ENCODE assay signal across 10 mouse cellular contexts in the genomic region with DNA sequence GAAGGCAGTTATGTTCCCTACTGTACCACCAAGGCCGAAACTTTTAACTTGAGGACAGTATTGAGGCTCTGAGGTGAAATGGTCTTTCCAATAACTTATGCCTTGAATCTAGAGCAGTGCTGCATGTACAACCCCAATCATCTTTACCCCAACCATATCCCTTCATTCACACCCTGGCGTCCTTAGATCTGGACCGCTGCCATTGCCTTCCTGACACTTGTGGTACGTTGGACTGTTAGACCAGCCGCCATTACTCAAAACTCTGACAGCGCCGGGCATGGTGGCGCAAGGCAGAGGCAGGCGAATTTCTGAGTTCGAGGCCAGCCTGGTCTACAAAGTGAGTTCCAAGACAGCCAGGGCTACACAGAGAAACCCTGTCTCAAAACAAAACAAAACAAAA.
DNase-seq lines count a peak whose midpoint lies in the region; ATAC-seq lines count a peak whose summit lies in the region.
"Had no signal": no experiment of that assay in that cellular context is flagged by ENCODE, and none has a peak within 500 bp of the region (broad histone marks: within the 10 kb centered on the region; RNA-seq: fewer than 3 reads in every experiment).

No protein-coding gene starts in this region.

- no peak for ATAC-seq in intestine, embryonic 15.5 days
- ATAC-seq in intestine, embryonic 16.5 days, result no peak
- no peak for ATAC-seq in hindbrain, embryonic 15.5 days (ENCODE audit: low FRiP score, low read depth)
- ATAC-seq in frontal cortex, adult (ENCODE audit: low TSS enrichment), result no peak

- 92% methylated on average over 10 of the region's 10 CpGs for WGBS in intestine, embryonic 15.5 days
- 93% methylated on average over 10 of the region's 10 CpGs for WGBS in intestine, embryonic 16.5 days
- 95% methylated on average over 10 of the region's 10 CpGs for whole genome bisulfite sequencing in embryonic facial prominence, embryonic 10.5 days
- 90% methylated on average over 10 of the region's 10 CpGs for WGBS in hindbrain, embryonic 15.5 days

- no peaks in the 10 kb centered on the region for H3K4me1 ChIP-seq in intestine, embryonic 15.5 days (replicated peaks)
- H3K4me1 ChIP-seq in intestine, embryonic 16.5 days (ENCODE audit: control insufficient read depth, insufficient read depth, low read length), result peaks cover 3% of the 10 kb centered on the region
- H3K4me1 ChIP-seq in embryonic facial prominence, embryonic 10.5 days, result peaks cover 17% of the 10 kb centered on the region
- H3K4me1 ChIP-seq in hindbrain, embryonic 15.5 days (replicated peaks), result peaks cover 14% of the 10 kb centered on the region

- no peaks in the 10 kb centered on the region for H3K27me3 ChIP-seq in intestine, embryonic 15.5 days (replicated peaks)
- H3K27me3 ChIP-seq in intestine, embryonic 16.5 days (replicated peaks; ENCODE audit: control insufficient read depth, insufficient read depth, low read length), result no peaks in the 10 kb centered on the region
- H3K27me3 ChIP-seq in embryonic facial prominence, embryonic 10.5 days (replicated peaks; ENCODE audit: low read depth, poor library complexity, severe bottlenecking), result no peaks in the 10 kb centered on the region
- H3K27me3 ChIP-seq in hindbrain, embryonic 15.5 days, result no peaks in the 10 kb centered on the region
- H3K27me3 ChIP-seq: limb, embryonic 15.5 days had no signal

- no peaks in the 10 kb centered on the region for H3K36me3 ChIP-seq in intestine, embryonic 15.5 days
- H3K36me3 ChIP-seq in intestine, embryonic 16.5 days (ENCODE audit: control insufficient read depth, insufficient read depth, low read length), result no peaks in the 10 kb centered on the region
- H3K36me3 ChIP-seq in embryonic facial prominence, embryonic 10.5 days (replicated peaks), result no peaks in the 10 kb centered on the region
- H3K36me3 ChIP-seq in hindbrain, embryonic 15.5 days, result no peaks in the 10 kb centered on the region
- H3K36me3 ChIP-seq: limb, embryonic 15.5 days had no signal

- 0 out of 2 replicates have a peak overlapping the region, but pooled peaks have one; percentile 87 for H3K4me2 ChIP-seq in intestine, embryonic 15.5 days (replicated peaks)
- H3K4me2 ChIP-seq in intestine, embryonic 16.5 days (ENCODE audit: low read depth, low read length), result no peak overlapping the region
- H3K4me2 ChIP-seq in hindbrain, embryonic 15.5 days, result peak overlapping the region; percentile 92

- H3K4me3 ChIP-seq in intestine, embryonic 15.5 days (replicated peaks), result no peak overlapping the region
- H3K4me3 ChIP-seq in intestine, embryonic 16.5 days (ENCODE audit: low read length), result no peak overlapping the region
- peak overlapping the region; percentile 87 for H3K4me3 ChIP-seq in embryonic facial prominence, embryonic 10.5 days
- peak overlapping the region; percentile 68; the same call in 1 of the 2 replicates for H3K4me3 ChIP-seq in hindbrain, embryonic 15.5 days

- H3K9ac ChIP-seq in intestine, embryonic 15.5 days, result no peak overlapping the region
- no peak overlapping the region for H3K9ac ChIP-seq in intestine, embryonic 16.5 days (ENCODE audit: low read depth, low read length)
- no peak overlapping the region for H3K9ac ChIP-seq in hindbrain, embryonic 15.5 days
- H3K9ac ChIP-seq: limb, embryonic 15.5 days had no signal

- H3K9me3 ChIP-seq in intestine, embryonic 15.5 days, result no peaks in the 10 kb centered on the region
- no peaks in the 10 kb centered on the region for H3K9me3 ChIP-seq in intestine, embryonic 16.5 days (ENCODE audit: control insufficient read depth, low read length)
- no peaks in the 10 kb centered on the region for H3K9me3 ChIP-seq in embryonic facial prominence, embryonic 10.5 days
- H3K9me3 ChIP-seq in hindbrain, embryonic 15.5 days, result no peaks in the 10 kb centered on the region
- H3K9me3 ChIP-seq: limb, embryonic 15.5 days had no signal

- DNase-seq in 3134 (ENCODE audit: extremely low read depth, insufficient read length, low spot score) (peak; percentile 52), MN1 (ENCODE audit: low spot score) (no peak)
- no peak for DNase-seq in embryonic facial prominence, embryonic 10.5 days (ENCODE audit: low spot score)
- DNase-seq in layer of hippocampus, adult 9-11 months, result no peak
- DNase-seq: gastrocnemius, postnatal 36 days had no signal

- no peak overlapping the region for H3K27ac ChIP-seq in intestine, embryonic 15.5 days
- H3K27ac ChIP-seq in intestine, embryonic 16.5 days (ENCODE audit: low read length), result no peak overlapping the region
- H3K27ac ChIP-seq in embryonic facial prominence, embryonic 10.5 days (replicated peaks), result no peak overlapping the region
- H3K27ac ChIP-seq in hindbrain, embryonic 15.5 days (replicated peaks), result no peak overlapping the region
- H3K27ac ChIP-seq: limb, embryonic 15.5 days had no signal

Comparison
In these comparisons a context has a peak if more than half of its experiments do, and no peak if none do; other contexts are left out.
1. H3K4me3 ChIP-seq: peak in embryonic facial prominence, embryonic 10.5 days (single experiment) and hindbrain, embryonic 15.5 days (single experiment); none in intestine, embryonic 15.5 days (single experiment) and intestine, embryonic 16.5 days (single experiment).